Mouse (Mus musculus): Measurements from ENCODE around the gene Fstl4.
"Not testable (repeated sequence)": the region's sequence is repeated elsewhere in the genome, so short reads cannot be mapped to it uniquely, and the experiment has no call there.

The Fstl4 gene

DNA sequence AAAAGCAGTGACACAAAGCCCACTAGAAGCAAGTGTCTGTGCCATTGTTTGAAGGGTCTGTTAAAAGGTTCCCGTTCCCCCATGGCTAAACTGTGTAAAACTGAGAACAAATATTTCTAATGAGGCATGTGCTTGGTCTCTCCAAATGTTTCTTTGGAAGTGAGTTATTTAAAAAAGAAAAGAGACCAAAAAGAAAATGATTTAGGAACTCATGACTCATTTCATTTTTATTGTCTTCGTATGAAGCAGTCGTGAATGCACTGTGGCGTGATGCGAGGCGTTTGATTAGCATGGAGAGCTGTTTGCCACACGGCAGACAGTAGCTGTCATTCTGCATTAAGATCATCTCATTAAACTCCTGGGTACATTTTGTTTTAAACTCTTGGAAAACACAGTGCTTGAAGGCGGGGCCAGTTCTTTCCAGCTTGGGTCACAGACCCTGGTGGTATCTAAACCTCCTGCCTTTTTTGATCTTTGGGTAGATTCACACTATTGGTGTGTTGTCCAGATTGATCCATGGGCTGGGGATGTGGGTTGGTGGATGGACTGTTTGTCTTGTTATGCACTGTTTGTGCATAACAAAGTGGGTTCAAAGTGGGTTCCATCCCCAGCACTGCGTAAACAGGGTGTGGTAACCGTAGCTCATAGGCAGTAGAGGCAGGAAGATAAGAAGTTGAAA lies 376.4 kb downstream of the Fstl4 start:
- DNase-seq: no peak

DNA sequence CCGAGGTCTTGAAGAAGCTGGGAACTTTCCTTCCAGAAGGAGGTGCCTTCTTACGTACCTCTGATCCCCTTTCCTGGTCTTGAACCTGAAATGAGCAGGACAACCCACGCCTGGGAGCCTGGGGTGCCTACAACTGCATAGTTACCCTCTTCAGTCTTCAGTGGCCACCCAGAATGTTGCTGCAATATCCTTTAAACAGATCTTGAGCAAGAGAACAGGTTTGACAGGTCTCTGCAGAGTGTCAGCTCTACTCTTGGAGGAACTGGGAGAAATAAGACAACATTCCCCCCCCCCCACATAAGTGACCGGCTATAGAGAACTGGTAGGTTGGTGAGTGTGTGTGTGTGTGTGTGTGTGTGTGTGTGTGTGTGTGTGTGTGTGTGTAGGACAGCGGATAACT lies 379.1 kb downstream of the Fstl4 start:
- DNase-seq: peak; percentile 14

- no peak for DNase-seq
These were observed 380.1 kb downstream of the Fstl4 start for GRCm38 (mm10) chr11:53144506-53144905.

GRCm38 (mm10) chr11:53146290-53146689 lies 381.9 kb downstream of the Fstl4 start:
- peak; percentile 44 for DNase-seq

DNA sequence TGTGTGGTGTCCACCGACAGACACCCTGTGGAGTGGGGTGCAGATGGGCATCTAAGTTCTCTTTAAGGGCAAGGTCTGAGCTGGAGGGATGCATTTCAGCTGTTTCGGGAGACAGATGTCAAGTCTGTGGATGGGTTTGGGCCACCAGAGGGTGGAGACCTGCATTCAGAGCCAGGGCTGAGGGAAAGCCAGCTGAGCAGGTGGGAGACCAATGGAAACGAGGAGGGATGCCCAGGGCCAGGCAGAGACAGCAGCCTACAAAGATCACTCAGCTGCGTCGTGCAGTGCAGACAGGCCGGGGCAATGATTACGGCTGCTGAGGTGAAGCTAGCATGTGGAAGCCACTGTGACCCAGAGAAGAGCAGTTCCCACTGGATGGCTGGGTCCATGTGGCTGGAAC lies 392.0 kb downstream of the Fstl4 start:
- no peak for DNase-seq

DNA sequence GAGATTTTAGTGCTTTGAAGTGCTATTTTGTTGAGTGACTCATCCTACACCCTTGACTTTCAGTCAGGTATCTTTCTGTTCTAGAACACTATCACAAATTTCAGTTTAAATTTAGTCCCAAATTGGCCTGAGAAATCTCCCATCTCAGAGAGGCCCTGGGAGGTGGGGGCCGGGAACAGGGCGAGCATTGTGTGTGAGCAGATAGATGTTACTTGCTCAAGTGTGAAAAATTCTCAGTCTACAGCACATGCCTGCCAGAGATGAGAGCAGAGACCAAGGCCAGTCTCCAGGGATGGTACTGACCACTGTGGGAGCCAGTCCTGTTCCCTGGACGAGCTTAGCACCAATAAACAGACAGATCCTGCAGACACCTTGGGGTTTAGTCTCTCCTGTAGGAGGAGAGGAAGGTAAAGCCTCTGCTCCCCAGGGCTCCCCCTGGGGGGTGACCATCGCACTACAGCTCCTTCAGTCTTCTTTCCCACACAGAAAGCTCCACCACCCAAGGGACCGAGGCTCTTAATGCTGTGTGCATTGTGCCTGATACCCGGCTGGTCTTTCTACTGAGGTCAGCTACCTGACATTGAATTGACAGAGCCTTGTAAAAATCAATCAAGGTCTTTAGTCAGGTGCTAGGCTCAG lies 393.3 kb downstream of the Fstl4 start:
- no peak for DNase-seq

GRCm38 (mm10) chr11:53162385-53162784 lies 398.0 kb downstream of the Fstl4 start:
- DNase-seq: no peak

DNA sequence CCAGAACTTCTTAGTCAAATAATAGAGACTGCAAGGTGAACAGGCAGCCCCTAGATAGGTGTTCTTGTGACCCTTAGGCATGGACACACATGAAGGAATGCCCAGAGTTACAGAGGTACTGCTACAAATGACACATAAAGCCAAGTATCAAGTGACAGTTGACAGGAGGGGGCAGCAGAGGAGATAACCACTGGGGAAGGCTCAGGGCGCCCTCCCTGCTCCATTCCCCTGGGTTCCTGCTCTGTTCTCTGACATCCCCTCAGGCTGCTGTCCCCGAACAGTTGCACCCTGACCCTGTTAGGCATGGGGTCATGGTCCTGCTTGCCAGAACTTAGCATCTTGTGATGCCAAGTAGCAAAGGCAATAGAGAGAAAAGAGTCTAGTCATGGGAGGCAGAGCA lies 402.0 kb downstream of the Fstl4 start:
- no peak for DNase-seq

DNA sequence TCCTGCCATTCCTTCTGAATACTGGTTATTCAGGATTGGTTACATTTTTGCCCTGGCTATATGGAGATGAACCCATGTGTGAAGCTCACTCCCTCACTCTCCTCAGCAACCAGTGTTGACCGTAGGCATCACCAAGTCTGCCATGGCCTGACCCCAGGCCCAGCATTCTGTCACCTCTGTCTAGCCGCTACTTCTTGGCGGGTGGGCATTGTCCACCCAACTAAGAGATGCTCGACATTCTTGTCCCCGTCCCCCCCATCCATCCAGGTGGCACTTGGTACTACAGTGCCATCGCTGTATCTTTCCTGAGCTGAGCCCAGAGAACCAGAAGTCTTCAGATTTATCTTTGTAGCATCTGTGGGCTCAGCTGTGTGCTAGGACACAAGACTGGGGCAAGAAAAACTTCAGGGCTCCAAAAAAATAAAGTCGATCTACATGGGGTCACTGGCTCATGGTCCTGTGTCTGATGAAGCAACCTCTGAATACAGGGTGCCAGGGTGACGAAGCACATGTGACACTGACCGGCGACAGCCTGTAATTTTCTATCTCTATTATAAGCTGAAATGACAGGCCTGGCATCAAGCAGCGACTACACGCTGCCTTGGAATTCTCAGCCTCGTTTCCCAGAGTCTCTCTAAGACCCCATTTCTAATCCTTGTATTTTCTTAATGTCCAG lies 417.9 kb downstream of the Fstl4 start:
- no peak for DNase-seq

- DNase-seq: peak; percentile 40
These were observed 418.4 kb downstream of the Fstl4 start for GRCm38 (mm10) chr11:53182858-53183257.

DNA sequence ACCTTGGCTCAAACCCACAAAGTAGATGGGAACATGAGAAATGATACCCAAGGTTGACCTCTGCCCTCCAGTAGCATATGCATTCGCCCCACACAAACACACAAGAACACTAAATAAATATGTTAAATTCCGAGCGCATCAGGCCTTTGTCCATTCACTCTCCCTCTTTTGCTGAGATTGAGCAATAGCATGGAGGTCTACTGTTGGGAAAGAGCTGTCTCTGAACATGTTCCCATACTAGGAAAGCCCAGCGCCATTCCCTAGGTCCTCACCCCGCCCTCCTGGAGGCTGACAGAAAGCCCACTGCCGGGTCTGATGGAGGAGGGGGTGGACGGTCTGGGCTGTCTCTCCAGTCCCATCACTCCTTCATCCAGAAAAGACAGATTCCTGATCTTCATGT lies 419.6 kb downstream of the Fstl4 start:
- DNase-seq: no peak

GRCm38 (mm10) chr11:53184698-53185097 lies 420.3 kb downstream of the Fstl4 start:
- no peak for DNase-seq

DNA sequence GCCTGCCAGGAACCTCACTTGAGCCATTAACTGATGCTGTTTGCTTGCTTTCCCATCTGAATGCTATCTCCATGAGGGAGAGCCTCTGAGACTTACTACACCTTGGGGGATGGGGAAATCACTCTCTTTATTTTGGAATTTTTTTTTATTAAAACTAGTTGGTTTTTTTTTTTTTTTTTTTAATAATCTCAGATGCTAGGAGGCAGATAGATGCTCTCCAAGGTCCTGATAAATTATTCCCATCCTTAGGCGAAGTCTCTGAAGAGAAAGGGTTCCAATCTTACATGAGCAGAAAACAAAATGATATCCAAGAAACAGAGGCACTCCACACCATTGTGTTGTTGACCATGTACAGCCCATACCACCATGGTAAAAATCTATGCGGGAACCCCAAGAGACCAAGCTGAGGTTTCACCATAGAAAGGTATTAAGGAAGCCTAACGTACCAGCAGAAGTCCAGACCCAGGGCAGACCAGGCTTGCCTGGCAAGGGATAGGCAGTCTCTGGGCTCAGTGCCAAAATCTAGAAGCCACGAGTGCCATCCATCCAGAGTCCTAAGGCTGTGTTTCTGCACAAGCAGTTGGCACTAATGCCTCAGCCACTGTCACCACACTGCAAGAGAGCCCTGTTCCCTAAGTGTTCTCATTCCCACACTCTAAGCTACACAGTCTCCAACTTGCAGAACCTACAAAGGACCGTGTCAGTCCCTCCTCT lies 423.1 kb downstream of the Fstl4 start:
- DNase-seq: no peak

- not testable (repeated sequence) for DNase-seq
These were observed 432.1 kb downstream of the Fstl4 start for GRCm38 (mm10) chr11:53196551-53196950.

- DNase-seq: no peak
These were observed 432.7 kb downstream of the Fstl4 start for GRCm38 (mm10) chr11:53197111-53197510.

- DNase-seq: no peak
These were observed 438.2 kb downstream of the Fstl4 start for GRCm38 (mm10) chr11:53202459-53203250.

DNA sequence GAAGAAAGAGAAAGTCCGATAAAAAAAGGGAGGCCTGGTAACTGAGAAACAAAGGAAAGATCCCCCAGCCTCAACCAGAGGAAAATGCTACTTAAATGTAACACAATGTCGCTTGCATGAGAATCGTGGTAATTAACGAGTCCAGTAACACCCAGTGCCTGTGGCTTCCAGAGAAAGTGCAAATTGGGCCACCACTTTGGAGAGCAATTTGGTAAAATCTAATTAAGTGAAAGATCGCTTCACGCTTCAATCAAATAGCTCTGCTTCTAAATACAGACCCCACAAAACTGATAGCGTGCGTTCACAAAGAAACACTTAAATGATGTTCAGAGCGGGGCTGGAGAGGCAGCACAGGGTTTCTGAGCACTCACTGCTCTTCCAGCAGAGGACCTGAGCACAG lies 446.4 kb downstream of the Fstl4 start:
- DNase-seq: no peak

DNA sequence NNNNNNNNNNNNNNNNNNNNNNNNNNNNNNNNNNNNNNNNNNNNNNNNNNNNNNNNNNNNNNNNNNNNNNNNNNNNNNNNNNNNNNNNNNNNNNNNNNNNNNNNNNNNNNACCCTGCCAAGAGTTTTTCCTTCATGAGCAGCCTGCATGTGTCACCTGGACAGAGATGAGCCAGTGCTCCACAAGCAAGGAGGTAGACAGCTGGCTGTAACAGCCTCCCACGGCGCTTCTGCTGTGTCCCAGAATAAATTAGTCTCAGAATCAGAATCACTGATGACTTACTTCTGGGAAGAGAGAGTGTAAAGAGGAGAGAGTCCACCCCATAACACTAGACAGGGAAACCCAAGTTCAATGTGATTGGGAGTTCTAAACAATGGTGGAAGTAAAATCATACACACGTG lies 464.6 kb downstream of the Fstl4 start:
- DNase-seq: no peak

DNA sequence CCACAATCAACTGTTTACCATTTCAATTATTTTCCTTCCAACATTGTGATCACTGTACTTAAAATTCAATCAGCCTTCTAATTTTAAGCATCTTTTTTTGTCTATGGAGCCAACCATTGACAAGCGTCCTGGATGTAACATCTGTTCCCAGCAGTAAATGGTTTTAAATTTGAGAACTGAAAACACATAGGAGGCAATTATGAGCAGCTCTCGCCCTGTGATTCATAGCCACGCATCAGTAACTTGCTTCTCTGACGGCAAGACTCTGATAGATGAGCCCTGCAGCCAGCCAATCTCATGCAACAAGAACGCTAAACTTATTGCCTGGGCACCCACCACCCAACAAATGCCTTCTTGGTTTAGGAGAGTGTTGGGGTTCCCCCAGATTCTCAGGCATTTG lies 467.4 kb downstream of the Fstl4 start:
- no peak for DNase-seq

DNA sequence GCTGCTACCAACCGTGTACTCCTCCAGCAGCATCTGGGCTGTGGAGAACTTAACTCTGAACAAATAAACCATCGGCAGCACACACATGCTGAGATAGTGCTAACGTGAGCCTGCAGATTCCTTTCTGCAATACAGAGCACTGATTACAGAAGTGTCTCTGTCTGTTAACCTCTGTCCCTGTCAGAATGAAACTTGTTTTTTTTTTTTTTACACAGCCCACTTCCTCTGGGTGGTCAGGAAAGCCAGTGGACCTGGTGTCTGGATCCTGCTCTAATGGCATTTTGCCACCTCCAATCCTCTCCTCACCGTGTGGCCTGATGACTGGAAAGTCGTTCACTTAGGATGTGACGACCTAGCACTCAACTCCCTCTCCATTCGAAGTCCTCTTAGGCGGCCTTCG lies 469.2 kb downstream of the Fstl4 start:
- no peak for DNase-seq

Measured in lung, postnatal 14 days (tissue).